Mouse (Mus musculus): Measurements from ENCODE around the gene Oas1h.
A peak's percentile ranks its signal among the peaks of the same experiment; 100 is the strongest.
"Not testable (repeated sequence)": the region's sequence is repeated elsewhere in the genome, so short reads cannot be mapped to it uniquely, and the experiment has no call there.

Gene Oas1h

GRCm38 (mm10) chr5:120861121-120861520 lies at the start of gene Oas1h:
Gene Oas1h (plus strand): TSS chr5:120861421.
- ATAC-seq (ENCODE audit: insufficient number of reproducible peaks, low FRiP score, low TSS enrichment), result no peak

- ATAC-seq (ENCODE audit: insufficient number of reproducible peaks, low FRiP score, low TSS enrichment), result peak; percentile 91
Observed at GRCm38 (mm10) chr5:120811951-120812819, 49.0 kb upstream of the Oas1h start, which contains the start of gene Oas1c. Gene Oas1c (minus strand): TSS chr5:120812514.

- ATAC-seq (ENCODE audit: insufficient number of reproducible peaks, low FRiP score, low TSS enrichment), result no peak
Observed at GRCm38 (mm10) chr5:120813023-120813422, 48.2 kb upstream of the Oas1h start.

- no peak for ATAC-seq (ENCODE audit: insufficient number of reproducible peaks, low FRiP score, low TSS enrichment)
Observed at GRCm38 (mm10) chr5:120815949-120816348, 45.3 kb upstream of the Oas1h start.

GRCm38 (mm10) chr5:120818999-120819398 lies 42.2 kb upstream of the Oas1h start:
- ATAC-seq (ENCODE audit: insufficient number of reproducible peaks, low FRiP score, low TSS enrichment), result no peak

- ATAC-seq (ENCODE audit: insufficient number of reproducible peaks, low FRiP score, low TSS enrichment), result no peak
Observed at GRCm38 (mm10) chr5:120831031-120831430, 30.2 kb upstream of the Oas1h start.

GRCm38 (mm10) chr5:120833335-120834280 lies 27.6 kb upstream of the Oas1h start:
- no peak for ATAC-seq (ENCODE audit: insufficient number of reproducible peaks, low FRiP score, low TSS enrichment)

- ATAC-seq (ENCODE audit: insufficient number of reproducible peaks, low FRiP score, low TSS enrichment), result no peak
Observed at GRCm38 (mm10) chr5:120836731-120837585, 24.3 kb upstream of the Oas1h start.

- no peak for ATAC-seq (ENCODE audit: insufficient number of reproducible peaks, low FRiP score, low TSS enrichment)
Observed at GRCm38 (mm10) chr5:120844713-120845112, 16.5 kb upstream of the Oas1h start.

GRCm38 (mm10) chr5:120847067-120847466 lies 14.2 kb upstream of the Oas1h start, which contains the start of gene Oas1f:
Gene Oas1f (plus strand): TSS chr5:120847367.
- ATAC-seq (ENCODE audit: insufficient number of reproducible peaks, low FRiP score, low TSS enrichment), result no peak

- no peak for ATAC-seq (ENCODE audit: insufficient number of reproducible peaks, low FRiP score, low TSS enrichment)
Observed at GRCm38 (mm10) chr5:120849601-120850136, 11.6 kb upstream of the Oas1h start.

GRCm38 (mm10) chr5:120859241-120859640 lies 2.0 kb upstream of the Oas1h start:
- ATAC-seq (ENCODE audit: insufficient number of reproducible peaks, low FRiP score, low TSS enrichment), result no peak

GRCm38 (mm10) chr5:120865336-120865860 lies 4.2 kb downstream of the Oas1h start:
- no peak for ATAC-seq (ENCODE audit: insufficient number of reproducible peaks, low FRiP score, low TSS enrichment)

GRCm38 (mm10) chr5:120869436-120870015 lies 8.3 kb downstream of the Oas1h start:
- ATAC-seq (ENCODE audit: insufficient number of reproducible peaks, low FRiP score, low TSS enrichment), result no peak

- ATAC-seq (ENCODE audit: insufficient number of reproducible peaks, low FRiP score, low TSS enrichment), result no peak
Observed at GRCm38 (mm10) chr5:120870081-120870480, 8.9 kb downstream of the Oas1h start.

GRCm38 (mm10) chr5:120870782-120871181 lies 9.6 kb downstream of the Oas1h start:
- no peak for ATAC-seq (ENCODE audit: insufficient number of reproducible peaks, low FRiP score, low TSS enrichment)

- no peak for ATAC-seq (ENCODE audit: insufficient number of reproducible peaks, low FRiP score, low TSS enrichment)
Observed at GRCm38 (mm10) chr5:120871469-120871868, 10.2 kb downstream of the Oas1h start.

- ATAC-seq (ENCODE audit: insufficient number of reproducible peaks, low FRiP score, low TSS enrichment), result peak; percentile 49; the same call in 1 of the 2 replicates
Observed at GRCm38 (mm10) chr5:120876839-120877238, 15.6 kb downstream of the Oas1h start.

GRCm38 (mm10) chr5:120877407-120877806 lies 16.2 kb downstream of the Oas1h start:
- ATAC-seq (ENCODE audit: insufficient number of reproducible peaks, low FRiP score, low TSS enrichment), result not testable (repeated sequence)

Measured in cerebellum, adult (tissue).